Mouse (Mus musculus) large intestine, adult 2 months (tissue): ENCODE results near the gene Tmem258. TPM values are rescaled to one million over a fixed set of nuclear protein-coding genes. Genes with fewer than 3 reads are reported as not detected.

Experiments
- DNase-seq: peaks from one replicate; pipeline ENCODE4 v3.0.0-alpha.2; 2012; ENCODE audit warnings: low read depth, low spot score
- WGBS: fragments of 180-500 bp; shearing (Covaris S2); methylation state at CpG from one replicate; pipeline ENCODE4 v1.1.7; 2018; 5-methylcytosine and 5-hydroxymethylcytosine counted together
- polyA plus RNA-seq: library from polyadenylated mRNA; depleted of rRNA; stranded (reverse); fragments of >200 nt; gene quantifications from 2 replicates; pipeline ENCODE4 v1.2.3, GENCODE M21; 2012

Tmem258 gene
- polyA plus RNA-seq, 1 experiment: 161 TPM

DNA sequence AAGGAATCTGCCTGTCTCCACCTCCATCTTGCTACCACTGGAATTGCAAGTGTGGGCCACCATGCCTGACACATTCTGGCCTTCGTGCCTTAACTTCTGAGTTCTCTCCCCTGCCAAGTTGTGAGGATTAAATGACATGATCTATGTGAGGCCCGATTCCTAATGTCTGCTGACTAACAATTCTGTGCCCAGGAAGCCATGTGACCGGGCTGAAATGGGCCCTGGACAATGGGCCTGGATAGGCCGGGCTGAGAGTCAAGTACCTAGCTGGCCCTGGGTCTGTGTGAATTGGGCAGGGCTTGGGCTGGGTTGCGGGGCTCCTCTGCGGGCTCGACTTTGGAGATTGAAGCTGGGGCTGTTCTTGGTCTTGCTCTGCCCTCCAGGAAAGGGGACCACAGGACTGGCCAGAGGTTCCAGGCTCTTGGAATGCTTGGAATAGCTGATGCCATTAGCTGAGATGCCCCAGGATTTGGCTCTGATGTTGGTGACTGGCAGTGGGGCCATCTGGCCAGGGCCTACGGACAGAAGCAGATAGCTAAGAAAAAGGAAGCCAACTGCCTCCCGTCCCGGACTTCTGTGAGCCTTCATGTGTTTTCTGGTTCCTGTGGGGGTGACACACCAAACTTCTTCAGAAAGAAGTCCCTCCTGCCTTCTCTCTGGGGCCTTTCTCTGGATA, 10.1 kb downstream of the Tmem258 start:
- WGBS: 85% methylated on average over 10 of the region's 10 CpGs
- no peak for DNase-seq

DNA sequence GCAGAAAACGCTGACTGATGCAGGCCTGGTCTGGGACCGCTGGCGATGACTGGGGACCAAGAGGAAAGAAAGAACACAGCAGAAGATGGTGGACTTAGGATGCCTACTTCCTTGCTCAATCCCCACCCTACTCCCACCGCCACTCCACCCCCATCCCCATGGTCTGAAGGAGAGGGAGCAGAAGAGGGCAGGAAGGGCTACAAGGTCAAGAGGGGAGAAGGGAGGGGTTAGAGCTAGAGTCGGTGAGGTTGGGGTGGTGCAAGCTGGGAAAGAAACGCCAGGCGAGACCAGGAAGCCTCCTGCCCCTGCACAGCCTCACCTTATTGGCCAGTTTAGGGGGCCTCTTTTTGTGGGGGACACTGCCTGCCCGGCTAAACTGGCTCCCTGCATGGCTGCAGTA, 12.3 kb downstream of the Tmem258 start:
- WGBS: 64% methylated on average over 8 of the region's 8 CpGs
- no peak for DNase-seq

DNA sequence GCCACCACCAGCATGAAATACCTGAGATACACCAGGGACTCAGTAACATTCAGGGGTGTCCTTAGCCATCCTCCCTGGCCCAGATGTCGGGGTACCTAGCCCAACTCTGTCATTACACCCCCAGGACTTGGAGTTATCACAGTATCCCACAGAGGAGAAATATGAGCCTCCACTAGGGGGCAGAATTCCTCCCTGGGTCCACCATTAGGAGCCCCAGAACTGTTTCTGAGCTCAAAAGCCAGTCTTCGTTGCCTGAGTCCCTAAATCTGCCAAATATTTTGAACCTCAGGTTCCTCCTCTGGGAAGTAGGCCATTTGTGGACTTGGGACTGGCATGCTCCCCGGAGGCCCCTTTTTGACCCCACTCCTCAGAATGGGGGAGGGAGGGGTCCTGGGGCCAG, 15.3 kb downstream of the Tmem258 start:
- DNase-seq: no peak
- WGBS: 33% methylated on average over 3 of the region's 3 CpGs

GRCm38 (mm10) chr19:10219593-10219992, 15.8 kb downstream of the Tmem258 start:
- no peak for DNase-seq
- 65% methylated on average over 6 of the region's 6 CpGs for WGBS

GRCm38 (mm10) chr19:10221585-10221984, 17.8 kb downstream of the Tmem258 start:
- DNase-seq: no peak
- WGBS: 59% methylated on average over 4 of the region's 4 CpGs

- DNase-seq: no peak
These were observed 18.8 kb downstream of the Tmem258 start for GRCm38 (mm10) chr19:10222656-10223055.

DNA sequence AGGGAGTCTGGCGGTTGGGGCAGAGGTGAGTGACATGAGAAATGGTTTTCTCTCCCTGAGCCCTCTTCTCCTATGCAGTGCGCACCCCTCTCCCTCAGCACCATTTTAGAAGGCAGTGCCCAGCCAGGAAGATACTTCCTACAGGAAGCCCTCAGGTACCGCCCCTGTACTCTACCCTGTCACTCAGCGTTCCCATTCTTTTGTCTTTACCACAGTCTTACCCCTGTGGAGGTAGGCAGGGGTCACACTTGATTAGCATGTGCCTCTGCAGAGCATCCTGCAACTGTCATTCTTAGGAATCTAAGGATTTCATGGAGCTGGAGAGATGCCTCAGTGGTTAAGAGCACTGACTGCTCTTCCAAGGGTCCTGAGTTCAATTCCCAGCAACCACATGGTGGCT, 19.7 kb downstream of the Tmem258 start:
- DNase-seq: no peak
- WGBS: 70% methylated on average over 4 of the region's 4 CpGs

More at GRCm38 (mm10) chr19:10222656-10223055, 18.8 kb downstream of the Tmem258 start:
- WGBS: 25% methylated on average over 8 of the region's 8 CpGs

DNA sequence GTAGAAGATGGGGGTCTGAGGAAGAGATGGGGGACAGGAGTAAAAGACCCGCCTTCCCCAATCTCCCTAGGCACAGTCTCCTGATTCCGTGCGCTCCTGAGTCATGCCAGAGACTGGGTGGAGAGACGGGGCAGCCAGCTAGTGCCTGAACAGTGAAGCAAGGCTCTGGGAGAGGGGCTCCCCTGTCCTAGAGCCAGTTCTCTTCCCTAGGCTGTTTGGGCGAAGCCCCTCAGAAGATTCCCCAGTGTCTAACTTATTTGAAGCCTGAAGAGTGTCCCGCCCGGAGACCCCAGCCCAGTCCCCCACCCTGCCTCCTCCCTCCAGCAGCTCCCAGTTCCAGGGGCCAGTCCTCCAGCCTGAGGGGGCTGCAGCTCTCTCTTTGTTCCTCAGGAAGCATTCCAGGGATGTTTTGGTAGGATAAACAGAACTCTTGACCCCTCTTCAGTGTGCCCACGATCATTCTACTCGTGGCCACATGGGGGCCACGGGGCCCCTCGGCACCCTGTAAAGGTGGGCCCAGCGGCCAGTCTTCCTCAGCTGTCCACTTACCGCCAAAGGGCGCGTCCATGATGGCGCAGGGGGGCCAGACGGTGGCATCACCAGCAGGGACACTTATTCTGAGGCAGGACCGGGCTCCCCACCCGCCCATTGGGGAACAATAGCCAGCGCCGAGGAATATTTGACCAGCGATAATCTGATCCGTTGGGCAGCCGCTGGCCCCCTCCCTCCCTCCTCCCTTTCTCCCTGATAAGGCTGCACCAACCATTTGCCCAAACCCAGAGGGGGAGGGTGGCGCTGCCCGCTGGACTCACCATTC, 21.0 kb downstream of the Tmem258 start:
- WGBS: 26% methylated on average over 26 of the region's 26 CpGs
- DNase-seq: no peak

- WGBS: 34% methylated on average over 4 of the region's 4 CpGs
- DNase-seq: no peak
These were observed 22.0 kb downstream of the Tmem258 start for GRCm38 (mm10) chr19:10225767-10226166.

DNA sequence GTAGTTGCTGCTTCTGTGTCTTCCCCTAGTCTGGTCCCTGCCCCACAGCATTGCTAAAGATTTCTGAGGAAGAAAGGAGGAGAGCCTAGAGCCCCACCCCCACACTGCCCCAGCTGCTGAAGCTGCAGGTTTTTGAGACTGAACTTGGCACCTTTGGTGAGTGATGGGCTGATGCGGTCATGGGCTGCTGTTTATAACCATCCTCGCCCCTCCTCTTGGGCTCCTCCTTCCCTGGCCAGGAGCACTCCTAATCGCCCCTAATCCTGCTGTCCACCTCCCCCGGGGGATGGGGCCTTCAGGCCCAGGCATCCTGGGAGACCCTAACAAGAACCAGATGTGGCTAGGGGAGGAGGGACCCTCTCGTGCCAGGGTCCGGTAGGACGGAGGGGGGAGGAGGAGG, 27.2 kb downstream of the Tmem258 start:
- DNase-seq: no peak
- WGBS: 42% methylated on average over 7 of the region's 7 CpGs

- WGBS: 50% methylated on average over 5 of the region's 5 CpGs
- DNase-seq: no peak
These were observed 28.1 kb downstream of the Tmem258 start for GRCm38 (mm10) chr19:10231871-10232270.

DNA sequence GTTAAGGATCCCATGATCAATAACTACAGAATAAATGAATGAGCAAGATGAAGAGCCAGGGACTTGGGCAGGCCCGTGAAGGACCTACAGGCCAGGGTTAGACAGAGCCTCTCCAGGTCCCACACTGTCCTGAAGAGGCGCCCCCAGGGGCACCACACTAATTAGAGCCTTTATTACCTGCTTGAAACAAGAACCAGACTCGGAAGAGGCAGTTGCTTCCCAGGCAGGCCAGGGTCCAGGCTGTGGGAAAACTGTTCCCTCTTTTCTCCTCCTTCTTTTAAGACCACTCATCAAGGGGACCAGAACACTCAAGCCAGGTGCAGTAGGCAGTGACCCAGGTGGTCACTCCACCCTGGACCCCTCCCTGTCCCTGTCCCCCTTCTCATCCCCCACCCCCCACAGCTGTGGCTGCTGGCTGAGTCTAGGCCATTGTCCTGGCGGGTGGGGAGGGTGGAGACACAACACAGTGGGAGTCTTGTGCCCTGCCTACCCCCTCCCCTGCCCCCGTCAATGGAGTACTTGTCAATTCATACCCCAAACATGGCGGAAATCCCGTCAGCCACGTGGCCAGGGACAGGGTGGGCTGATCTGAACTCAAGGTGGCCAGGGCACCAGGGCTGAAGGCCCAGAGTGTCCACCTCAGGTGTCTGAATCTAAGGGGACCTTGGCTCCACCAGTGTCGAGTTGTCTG, 28.7 kb downstream of the Tmem258 start:
- DNase-seq: no peak
- 62% methylated on average over 9 of the region's 9 CpGs for WGBS

- WGBS: 64% methylated on average over 9 of the region's 9 CpGs
- no peak for DNase-seq
These were observed 32.2 kb downstream of the Tmem258 start for GRCm38 (mm10) chr19:10235784-10236565.

DNA sequence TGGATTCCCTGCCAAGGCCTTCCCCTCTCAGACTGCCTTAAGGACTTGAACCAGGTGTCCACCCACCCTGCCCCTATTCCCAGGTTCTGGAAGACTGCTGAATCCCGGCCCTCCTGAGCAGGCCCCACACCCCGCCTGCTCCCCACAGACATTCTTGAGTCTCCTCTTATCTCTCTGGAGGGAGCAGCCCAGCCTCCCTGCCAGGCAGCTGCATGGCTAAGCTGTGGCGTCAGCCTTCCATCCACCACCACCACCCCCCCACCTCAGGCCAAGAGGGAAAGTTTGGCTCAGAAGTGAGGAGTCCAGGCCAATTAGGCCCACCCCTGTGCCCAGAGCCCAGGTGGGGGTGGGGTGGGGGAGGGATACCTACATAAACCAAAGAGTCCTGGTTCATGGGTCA, 34.7 kb downstream of the Tmem258 start:
- DNase-seq: no peak
- WGBS: 66% methylated on average over 3 of the region's 3 CpGs

GRCm38 (mm10) chr19:10239419-10239818, 35.6 kb downstream of the Tmem258 start:
- DNase-seq: no peak
- WGBS: 64% methylated on average over 2 of the region's 2 CpGs

DNA sequence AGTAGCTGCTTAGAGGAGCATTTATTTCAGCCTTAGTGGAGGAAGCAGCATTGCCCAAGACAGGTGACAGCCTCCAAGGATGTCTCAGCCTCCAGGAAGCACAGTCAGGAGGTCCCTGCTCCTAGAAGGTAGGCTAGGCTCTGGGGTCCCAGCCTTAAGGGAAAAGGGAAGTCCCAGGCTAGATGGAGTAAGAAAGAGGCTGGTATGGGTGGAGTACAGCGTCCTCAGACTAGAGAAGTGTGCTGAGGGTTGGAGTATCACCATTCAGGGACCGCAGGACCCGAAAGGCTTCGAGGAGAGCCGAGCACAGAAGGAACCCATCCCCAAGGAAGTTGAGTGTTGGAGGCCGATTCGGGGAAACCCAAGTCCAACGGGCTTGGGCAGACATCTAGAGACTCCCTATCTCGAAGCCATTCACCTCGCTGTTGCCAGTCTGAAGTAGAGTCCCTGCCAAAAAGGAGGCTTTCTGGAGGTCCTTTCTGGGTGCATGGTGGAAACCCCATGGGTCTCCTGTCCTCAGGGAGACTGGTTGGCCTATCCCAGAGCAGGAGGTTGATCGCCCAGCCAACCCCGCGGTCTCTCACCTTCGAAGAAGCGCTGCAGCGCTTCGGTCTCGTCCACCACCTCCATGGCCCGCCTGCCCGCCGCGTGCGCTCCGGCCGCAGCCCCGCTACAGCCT, 36.3 kb downstream of the Tmem258 start:
- no peak for DNase-seq
- 6% methylated on average over 26 of the region's 26 CpGs for WGBS

DNA sequence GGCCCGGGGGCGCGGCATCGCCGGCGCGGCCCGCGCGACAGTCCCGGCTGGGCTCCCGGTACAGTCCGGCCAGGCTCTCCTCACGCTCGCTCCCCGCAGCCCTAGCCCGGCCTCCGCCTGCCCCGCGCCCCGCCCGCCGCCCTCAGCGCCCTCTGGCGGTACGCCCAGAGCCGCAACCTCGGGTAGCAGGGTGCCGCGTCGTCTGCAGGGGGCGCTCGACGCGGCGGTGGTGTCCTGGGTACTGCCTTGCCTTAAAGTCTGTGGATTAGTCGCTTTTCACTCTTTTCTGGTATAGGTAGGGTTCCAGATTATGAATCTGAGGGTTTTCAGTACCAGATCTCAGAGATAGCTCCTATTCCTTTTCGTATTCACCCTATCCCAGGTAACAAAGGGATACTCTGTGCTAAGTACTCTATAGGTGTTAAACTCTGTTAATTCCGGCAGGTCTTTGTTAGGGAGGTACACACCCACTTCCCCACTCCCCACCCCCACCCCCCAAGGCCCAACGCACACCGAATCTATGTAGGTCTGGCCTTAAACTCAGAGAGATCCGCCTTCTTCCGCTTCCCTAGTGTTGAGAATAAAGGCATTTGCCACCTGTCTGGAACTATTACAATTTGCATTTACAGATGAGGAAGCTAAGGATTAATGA, 37.0 kb downstream of the Tmem258 start, which contains the start of gene Myrf:
Myrf (minus strand) TSS at position 95 of the 652 bp plus-strand sequence.
- 8% methylated on average over 43 of the region's 43 CpGs for WGBS

DNA sequence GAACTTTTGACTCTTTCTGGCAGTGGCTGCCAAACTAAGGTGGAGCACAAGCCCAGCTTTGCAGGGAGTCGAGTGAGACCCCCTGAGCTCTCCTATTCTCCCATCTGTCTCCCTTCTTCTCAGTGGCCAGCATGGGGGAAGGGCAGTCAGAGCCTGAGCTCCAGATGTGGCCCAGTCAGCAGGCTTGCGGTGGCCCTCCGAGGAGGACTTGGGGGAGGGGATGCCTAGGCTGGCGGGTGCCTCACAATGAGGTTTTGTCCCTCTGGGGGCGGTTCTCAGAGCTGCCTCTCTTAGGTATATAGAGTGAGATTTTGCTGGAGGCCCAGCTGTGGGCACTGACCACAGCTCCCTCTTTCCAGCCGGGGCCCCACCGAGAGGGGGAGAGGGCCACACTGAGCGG, 39.1 kb downstream of the Tmem258 start:
- DNase-seq: no peak
- 46% methylated on average over 8 of the region's 8 CpGs for WGBS

More for the DNA sequence above, 37.0 kb downstream of the Tmem258 start, which contains the start of gene Myrf:
- peak; percentile 29 for DNase-seq

- 17% methylated on average over 3 of the region's 3 CpGs for WGBS
- DNase-seq: no peak
These were observed 40.4 kb downstream of the Tmem258 start for GRCm38 (mm10) chr19:10244183-10244582.
